Mouse (Mus musculus) small intestine, adult 2 months (tissue): ENCODE data around the gene Fads1.

Source experiments
- CTCF ChIP-seq: fragments of 200-500 bp; IDR thresholded peaks from 2 replicates; pipeline ENCODE4 v1.5.1; 2012; ENCODE audit warnings: low read depth, mild to moderate bottlenecking, control low read depth, inconsistent platforms, low read length, moderate library complexity, mixed read lengths; ENCODE audit not compliant: insufficient replicate concordance, insufficient read length; ENCODE audit errors: extremely low read depth
- POLR2A ChIP-seq: fragments of 200-500 bp; IDR thresholded peaks from 2 replicates; pipeline ENCODE4 v1.6.1; 2012; ENCODE audit warnings: low read depth, mild to moderate bottlenecking, control low read depth, inconsistent platforms, low read length, moderate library complexity

DNA sequence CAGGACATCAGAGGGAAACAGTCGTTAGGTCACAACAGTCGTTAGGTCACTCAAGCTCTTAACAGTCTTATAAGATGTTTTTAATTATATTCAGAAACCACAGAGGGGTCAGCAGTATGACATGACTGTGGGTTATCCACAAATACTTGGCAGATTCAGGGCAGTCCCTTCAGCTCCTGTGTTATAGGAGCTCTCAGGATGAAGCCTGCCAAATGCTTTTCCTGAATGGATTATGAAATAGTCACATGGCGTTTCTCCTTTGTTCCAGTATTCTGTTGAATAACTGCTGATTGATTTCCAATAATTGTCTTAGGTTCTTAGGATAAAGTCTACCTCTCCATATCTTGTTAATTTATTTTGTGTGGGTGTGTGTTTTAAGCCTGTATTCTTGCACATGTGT lies 33.5 kb upstream of the Fads1 start:
- TF ChIP-seq CTCF (no peak), POLR2A (no peak)
